Mouse (Mus musculus): Measurements from ENCODE around the gene Zmym5.
"Not testable (repeated sequence)": the region's sequence is repeated elsewhere in the genome, so short reads cannot be mapped to it uniquely, and the experiment has no call there.

Zmym5 gene

DNA sequence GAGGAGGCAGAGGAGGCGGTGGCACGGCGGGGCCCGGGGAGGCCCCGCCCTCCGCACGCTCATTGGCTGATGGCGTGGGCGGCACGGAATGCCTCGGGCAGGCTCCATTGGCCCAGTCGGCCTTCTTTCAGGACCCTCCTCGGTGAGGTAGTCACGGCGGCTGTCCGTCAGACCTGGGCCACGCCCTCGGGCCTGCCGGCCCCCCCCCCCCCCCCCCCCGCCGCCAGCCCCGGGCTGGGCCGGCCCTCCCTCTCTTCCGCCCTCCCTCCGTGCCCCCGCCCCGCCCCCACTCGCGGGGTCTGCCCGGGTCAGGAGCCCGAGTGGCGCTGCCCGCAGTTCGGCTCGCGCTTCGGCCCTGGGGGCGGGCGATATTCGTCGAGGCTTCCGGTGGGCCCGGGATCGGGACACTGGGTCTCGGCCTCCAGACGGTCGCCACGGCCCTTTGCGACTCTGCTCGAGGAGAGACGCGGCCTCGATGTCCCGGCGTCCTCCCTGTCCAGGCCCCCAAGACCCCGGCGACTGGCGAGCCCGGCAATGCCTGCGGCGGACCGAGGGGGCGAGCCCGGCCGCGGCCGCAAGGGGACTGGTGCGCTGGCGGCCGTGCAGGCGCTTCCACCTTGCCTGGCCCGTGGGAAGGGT, at the start of gene Zmym5:
TSS of gene Zmym5 (minus strand) at position 16 of the 639 bp plus-strand sequence.
- peak; percentile 97 for DNase-seq

DNA sequence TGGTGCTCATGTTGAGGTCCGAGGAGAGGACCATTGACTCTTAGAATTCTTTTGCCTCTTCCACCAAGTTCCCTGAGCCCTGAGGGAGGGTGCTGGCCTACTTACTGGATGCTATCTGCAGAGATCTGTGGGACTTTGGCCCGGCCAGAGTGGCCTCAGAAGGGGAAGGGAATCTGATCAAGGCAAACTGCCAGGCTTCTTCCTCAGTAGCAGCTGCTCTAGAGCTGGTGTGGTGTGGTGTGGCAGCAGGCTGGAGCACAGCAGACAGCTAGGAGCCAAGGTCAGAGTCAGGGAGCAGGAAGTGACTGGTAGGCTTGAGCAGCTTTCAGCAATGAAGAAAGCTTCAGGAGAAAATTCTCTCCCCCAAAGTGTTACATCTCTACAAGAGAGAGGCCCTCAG, 38.2 kb upstream of the Zmym5 start:
- DNase-seq = peak; percentile 6

DNA sequence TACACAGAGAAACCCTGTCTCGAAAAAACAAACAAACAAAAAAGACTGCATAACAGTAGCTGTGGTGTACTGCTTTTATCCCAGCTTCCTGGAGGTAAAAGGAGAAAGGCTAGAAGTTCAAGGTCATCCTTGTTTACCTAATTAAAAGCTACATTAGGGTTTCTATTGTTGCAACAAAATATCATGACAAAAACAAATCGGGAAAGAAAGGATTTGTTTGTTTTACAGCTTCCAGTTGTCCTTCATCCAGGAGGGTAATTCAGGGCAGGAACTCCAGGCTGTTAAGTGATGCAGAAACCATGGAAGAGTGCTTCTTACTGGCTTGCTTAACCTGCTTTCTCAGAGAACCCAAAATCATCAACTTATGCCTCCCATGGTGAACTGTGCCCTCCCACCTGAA, 36.8 kb upstream of the Zmym5 start:
- no peak for DNase-seq

DNA sequence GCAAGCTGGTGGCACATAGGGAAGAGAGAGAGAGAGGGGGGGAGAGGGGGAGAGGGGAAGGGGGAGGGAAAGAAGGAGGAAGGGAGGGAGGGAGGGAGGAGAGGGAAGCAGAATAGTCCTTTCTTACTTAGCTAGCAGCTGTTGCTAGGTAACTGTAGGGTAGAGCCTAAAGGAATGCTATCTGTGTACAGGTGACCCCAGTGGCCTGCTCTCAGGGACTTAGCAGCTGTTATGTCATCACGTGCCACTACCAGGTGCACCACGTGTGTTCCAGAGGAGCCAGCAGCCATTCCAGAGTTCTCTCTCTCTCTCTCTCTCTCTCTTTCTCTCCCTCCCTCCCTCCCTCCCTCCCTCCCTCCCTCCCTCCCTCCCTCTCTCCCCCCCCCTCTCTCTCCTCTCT, 33.0 kb upstream of the Zmym5 start:
- DNase-seq = no peak

DNA sequence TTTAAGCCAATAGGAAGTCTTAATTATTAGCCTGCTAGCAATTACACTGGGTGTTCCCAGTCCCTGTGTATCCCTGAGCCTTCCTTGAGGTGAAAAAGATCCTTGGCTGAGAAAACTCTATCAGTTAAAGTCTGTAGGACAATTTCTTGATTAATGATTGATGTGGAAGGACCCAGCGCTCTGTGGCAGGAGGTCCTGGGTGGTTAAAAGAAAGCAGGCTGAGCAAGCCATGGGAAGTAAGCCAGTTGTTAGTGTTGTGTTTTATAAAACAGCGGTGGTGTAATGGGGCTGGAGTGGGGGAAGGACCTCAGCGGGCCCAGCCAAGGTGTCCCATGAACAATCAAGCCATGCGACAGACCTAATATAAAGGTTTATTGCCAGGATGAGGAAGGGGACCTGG, 32.5 kb upstream of the Zmym5 start:
- DNase-seq = no peak

DNA sequence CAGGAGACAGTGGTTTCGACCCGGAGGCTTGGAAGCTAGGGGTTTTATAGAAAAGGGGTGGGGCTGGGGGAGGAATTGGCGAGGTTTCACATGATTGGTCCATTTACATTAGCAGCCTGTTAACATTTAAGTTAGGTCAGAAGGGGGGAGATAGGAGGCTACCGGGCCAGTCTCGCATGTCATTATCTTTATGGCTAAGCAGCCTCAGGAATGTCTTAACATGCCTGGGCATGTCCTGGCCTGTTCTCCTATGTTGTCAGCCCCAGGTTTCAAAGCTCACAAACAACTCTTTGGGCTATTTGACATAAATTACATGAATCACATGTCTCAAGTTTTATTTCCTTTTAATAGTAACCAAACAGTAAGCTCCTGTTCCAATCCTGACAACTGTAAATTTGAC, 23.1 kb upstream of the Zmym5 start:
- not testable (repeated sequence) for DNase-seq

DNA sequence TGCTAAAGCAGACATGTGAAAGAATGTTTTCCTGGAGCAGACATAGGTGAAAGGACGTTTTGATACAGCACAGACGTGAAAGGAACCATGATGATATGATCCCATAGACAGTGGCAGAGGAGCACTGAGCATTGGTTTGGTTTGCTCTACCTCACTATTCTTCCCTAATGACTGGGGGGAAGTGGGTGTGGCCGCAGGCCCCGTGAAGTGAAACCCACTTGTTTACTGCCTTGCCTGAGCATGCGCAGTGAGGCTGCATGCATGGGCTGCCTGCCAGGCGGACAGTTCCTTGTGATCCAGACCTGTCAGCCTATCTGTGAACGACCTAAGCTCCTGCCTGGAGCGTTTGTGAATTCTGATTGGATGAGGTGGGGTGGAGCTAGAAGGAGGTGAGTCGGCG, 21.7 kb upstream of the Zmym5 start:
- not testable (repeated sequence) for DNase-seq

DNA sequence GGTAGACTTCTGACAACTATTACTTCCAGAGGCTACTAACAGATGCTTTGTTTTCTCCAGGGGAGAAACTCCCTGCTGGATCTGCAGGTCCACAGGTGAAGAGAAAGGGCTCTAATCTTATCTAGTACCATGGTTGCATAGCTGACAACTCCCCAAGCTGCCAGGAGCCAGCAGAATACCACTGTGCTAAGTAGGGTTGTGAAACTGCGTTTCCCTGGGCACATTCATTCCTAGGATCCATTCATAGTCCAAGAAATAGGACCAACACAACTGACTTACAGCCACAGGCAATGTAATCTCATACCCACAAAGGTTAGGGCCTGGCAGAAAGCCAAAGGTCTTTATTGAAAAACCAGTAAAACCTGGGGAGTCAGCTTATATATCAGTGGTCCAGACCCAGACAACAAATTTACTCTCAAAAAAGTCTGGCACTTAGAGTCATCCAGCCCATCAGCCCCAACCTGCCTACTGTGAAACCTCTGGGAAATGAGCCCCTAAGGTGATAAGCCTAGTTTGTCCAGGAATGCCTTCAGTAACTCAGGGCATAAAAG, 21.1 kb upstream of the Zmym5 start:
- DNase-seq = no peak

DNA sequence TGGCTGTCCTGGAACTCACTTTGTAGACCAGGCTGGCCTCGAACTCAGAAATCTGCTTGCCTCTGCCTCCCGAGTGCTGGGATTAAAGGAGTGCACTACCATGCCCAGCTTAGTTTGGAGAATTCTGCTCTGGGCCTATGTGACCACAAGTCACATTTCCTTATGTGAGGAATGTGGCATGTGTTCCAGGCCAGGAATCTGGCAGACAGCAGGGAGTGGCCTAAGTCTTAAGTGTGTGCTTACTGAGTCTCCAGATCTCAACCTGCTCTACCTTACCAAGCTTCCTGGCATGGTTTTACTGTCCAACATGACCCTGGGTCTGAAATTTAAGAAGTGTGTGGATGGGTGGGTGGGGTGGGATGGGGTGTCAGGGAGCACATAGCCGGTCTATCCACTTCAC, 20.6 kb upstream of the Zmym5 start:
- no peak for DNase-seq

DNA sequence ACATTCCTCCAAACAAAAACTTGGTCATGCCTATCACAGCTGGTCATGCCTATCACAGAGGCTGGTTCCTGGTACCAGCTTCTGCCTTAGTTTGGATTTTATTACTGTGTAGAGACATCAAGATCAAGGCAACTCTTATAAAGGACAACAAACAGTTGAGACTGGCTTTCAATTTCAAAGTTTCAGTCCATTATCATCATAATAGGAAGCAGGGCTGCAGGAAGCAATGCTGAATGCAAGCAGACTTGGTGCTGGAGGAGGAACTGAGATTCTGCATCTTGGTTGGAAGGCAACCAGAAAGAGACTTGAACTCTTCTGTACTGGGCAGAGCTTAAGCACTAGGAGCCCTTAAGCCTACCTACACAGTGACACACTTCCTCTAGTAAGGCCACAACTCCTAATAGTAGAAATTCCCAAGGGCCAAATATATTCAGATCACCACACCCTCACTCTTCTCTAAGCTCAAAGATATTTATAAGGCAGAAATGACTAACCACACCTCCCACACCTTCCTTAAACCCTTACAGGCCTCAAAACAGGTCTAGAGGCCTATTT, 19.1 kb upstream of the Zmym5 start:
- DNase-seq = no peak

DNA sequence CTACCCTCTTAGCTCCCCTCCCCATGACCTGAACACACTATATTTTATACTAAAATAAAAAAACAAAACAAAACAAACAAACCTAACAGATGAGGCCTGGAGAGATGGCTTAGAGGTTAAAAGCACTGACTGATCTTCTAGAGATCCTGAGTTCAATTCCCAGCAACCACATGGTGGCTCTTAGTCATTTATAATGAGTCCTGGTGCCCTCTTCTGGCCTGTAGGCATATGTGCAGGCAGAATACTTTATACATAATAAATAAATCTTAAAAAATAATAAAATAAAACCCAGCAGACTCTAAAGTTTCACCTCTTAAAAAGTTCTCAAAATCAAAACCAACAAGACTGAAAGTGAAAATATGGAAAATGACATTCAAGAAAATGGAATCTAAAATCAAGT, 13.0 kb upstream of the Zmym5 start:
- DNase-seq = no peak

DNA sequence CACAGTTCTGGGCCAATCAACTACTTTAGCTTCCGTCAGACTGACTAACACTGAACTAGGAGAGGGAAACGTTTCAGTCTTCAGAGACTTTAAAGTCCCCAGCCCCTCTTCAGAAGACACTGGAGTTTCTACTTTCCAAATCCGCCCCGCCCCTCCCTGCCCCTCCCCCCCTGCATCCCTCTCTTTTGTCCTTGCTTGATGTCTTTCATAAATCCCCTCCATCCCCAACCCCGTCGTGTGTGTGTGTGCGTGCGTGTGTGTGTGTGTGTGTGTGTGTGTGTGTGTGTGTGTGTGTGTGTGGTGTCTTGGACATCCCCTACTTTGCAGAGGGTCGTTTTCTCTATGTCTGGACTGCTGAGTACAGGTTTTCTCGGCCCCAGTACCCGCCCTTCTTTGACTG, 6.1 kb upstream of the Zmym5 start:
- DNase-seq = no peak

DNA sequence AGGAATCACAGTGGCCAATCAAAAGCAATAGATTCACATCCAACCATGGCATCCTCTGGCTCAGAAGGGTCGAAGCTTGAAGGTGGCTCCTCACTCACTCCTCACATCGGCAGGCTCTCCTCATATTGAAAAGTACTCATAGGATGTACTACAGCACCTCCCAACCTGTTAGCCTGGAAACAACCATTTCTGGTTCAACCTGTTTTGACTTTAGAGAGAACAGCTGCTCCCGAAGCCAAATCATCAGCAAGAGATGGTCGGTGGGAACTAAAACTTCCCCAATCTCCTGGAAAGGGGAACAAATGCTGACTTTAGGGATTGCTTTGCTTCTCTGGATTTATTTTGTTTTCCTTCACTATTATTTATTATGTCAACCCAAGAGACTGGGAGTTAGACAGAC, 5.6 kb upstream of the Zmym5 start:
- DNase-seq = no peak

DNA sequence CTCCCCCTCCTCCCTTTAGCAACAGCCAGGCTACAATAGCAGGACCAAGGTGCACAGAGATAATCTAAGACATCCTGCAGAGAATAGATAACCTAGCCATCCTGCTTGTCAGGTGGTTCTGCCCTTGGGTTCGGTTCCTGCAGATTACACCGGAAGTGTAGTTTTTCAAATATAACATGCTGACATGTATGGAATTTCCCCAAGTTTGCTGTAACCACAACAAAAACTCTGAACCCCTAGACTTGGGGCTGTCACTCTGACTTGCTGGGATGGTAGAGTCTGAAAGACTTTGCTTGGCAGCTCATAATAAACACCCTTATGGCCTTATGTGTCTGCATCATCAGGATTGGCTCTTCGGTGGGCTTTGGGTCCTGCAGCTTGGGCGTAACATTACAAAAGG, 5.0 kb upstream of the Zmym5 start:
- no peak for DNase-seq

DNA sequence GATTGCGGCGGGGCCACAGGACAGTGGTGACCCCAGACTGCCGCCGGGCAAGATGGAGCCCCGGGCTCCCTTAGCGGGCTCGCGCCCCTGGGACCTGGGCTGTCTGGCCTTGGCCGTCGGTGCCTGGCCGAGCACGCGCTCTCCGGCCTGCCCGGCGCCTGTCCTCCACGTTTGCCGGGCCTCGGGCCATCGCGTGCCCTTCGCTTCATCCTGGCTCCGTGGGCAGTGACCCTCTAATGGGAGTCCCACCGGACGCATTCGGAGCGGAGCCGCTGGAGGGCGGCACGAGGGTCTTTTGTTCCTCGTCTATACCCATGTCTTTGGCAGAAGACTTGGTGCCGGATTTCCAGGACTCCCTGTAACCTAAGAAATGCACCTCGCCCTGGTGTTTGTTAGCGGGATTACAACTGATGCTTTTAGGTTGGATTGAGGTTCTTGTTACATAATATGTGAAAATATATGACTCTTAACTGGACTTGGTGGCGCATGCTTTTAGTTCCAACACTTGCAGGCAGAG, 1.1 kb upstream of the Zmym5 start:
- peak; percentile 88 for DNase-seq

DNA sequence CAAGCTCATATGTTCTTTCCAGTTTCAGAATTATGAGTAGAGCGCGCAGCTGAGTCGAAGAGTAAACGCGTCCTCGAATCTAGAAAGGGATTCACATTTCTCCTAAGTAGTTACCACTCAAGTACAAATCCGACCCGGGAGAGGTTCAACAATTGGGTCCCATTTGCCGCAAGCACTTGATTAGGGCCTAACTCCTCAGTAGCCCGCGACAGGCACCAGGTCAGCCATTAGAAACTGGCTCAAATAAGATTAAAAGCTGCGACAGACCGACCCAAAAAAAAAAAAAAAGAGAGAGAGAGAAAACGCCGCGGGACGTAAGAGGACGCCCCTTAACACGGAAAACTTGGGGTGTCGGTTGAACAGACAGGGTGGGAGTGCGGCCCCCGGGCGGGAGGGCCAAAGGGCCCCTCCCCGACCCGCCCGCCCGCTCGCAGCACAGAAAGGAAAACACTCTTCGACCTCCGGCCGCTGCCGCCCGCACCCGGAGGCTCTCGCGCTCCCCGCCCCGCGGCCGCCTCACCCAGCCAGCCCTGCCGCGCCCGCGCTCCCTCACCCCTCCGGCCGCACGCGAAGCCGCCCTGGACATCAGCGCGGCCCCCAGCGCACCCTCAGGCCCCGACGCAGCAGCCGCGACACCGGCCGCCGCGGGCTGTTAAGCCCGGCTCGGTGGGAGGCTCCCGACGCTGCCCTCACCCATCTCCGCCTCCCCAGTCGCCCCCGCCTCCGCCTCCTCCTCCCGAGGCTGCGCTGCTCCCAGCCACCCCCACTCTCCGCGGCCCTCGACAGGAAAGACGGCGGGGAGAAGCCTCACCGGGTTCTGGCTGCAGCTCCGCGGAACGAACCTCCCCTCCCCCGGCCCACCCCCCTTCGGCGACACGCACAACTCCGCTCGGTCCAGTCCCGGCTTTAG, 480 bp downstream of the Zmym5 start:
- DNase-seq = peak; percentile 71

DNA sequence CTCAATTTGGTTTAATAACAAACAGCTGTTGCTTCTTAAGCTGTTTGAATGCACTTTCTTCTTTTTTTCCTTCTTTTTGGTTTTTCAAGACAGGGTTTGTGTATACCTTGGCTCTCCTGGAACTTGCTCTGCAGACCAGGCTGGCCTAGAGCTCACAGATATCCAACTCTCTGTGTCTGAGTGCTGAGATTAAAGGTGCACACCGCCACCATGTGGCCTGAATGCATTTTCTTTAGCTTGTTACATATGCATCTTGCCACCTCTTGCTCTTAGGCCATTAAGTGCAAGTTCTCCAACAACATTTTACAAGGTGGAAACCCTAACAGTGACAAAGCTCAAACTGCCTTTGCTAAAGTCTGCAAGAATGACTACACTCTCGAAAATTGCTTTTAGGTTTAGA, 18.3 kb downstream of the Zmym5 start:
- DNase-seq = no peak

DNA sequence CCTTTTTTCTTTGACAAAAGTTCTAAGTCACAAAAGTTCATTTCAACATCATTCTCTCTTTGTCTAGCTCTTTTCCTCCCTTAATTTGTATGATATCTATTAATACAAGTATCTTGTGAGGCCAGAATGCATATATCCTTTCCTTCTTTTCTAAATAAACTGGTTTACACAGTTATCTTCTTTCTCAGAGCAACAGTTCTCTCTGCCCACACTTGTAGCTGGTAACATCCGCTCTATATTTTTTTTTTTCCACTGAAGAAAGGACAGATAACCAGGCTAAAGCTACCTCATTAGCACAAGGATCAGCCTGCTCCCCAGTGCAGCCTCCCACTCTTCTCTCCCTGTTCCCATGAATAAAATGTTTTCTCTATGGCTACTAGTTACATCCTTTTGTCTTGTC, 26.9 kb downstream of the Zmym5 start:
- no peak for DNase-seq

DNA sequence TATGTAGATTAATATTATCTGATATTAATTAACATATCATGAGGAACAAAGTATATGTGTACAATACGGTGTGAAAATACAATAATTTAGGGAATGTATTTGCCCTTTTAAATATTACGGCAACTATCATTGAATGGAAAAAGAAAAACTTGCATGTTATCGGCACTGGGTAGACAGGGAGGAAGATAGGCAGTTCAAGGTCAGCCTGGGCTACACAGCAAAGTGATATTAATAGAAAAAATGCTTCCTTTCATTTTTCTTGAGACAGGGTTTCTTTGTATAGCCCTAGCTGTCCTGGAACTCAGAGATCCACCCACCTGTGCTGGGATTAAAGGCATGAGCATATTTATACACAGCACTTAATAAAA, 32.6 kb downstream of the Zmym5 start:
- DNase-seq = no peak

DNA sequence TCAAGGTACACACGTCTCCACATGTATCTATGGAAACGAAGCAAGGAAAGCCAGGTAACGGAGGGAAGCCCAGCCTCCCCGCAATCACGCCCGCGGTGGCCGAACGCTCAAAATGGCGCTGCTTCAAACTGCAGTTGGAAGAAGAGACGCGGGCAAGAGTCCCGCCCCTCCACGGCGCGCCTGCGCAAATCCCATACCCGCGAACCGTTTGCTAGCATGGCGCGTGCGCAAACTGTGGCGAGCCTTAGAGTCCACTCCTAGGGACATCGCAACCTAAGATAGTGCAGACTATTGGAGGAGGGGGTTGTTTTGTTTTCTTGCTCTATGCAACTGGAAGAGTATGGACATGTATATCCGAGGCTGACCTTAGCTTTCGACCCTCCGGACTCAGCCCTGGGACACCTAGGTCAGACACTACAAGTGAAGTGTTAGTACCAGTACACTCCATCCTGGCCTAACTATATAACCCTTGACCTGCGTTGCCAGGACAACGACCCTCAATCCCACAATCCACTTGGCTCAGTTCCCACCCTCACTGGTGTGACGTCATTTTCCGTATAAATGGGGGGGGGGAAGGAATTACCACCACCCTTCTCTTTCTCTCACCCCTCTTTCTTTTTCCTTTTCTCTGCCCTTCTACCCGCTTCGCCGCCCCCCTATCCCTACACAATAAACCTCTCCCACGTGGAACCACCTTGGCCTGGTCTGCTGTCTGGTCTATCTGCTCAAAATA, 33.1 kb downstream of the Zmym5 start, which contains the start of gene Pspc1:
TSS of gene Pspc1 (minus strand) at position 117 of the 733 bp plus-strand sequence.
- DNase-seq = peak; percentile 97

DNA sequence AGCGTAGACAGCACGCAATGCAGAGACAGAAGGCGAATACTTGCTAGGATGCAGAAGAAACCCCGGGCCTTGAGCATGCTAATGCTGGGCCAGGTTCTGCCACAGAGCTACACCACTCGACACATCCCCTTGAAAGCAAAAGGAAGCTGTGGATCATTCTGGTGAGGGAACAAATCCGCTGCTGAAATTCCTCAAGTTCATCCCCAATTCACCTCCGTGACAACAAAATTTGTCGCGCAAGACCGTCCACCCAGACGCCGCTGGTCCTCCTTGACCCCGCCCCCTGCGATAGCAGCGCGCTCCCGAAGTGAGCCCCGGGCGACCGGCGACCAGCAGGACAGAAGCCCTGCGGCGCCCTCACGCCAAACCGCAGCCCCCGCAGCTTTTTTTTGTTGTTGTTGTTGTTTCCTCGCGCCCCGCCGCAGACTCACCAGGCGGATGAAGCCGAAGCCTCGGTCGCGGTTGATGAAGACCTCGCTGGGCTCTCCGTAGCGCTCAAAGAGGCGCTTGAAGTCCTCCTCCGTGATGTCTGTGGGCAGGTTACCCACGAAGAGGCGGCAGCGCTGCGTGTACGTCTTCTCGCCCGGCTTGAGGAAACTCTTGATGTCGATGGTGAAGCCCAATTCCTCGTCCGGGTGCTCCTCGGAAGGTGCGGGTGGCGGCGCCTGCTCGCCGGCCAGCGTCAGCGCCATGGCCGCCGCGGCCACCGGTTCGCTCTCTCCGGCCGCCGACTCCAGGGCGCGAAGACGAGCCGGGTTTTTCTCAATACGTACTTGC, 34.0 kb downstream of the Zmym5 start:
- DNase-seq = peak; percentile 79
